Mouse (Mus musculus): ENCODE data around the gene Adgrf5.

The Adgrf5 gene

DNA sequence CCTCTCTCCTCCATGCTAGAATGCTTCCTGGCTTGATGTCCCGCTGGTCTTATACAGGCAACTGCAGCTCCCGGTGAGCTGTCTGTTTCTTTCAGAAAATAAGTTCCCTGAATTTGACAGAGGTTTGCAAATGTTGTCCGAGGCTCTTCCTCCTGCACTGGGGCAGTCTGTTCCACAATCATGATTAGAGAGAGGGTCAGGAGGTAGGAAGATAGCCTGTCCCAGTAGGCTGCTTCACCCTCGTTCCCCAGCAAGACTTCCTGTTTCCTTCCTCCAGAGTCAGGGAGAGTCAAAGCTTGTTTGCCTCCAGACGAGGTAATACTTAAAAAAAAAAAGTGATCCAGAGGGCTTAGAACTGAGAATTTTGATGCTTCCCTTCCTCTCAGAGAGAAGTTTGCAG lies 16.3 kb downstream of the Adgrf5 start:
- no peak for DNase-seq (ENCODE audit: low read depth, low spot score)

DNA sequence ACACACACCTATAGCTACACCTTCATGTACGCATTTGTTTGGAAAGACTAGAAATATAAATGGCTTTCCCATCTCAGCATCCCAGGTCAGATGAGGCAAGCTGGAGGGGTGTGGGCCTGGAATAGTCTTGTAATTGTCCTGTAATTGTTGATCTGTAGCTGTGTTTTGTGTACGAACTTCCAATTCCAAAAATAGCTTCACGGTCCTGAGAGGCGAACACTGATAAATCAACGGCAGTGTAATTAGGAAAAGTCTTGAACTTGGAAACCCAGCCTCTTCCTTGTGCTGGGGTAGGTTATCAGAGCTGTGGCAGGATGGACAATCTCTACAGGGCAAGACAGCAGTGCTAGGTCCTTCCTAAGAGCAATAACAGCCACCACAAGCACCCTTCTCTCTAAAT lies 18.5 kb downstream of the Adgrf5 start:
- no peak for DNase-seq (ENCODE audit: low read depth, low spot score)

DNA sequence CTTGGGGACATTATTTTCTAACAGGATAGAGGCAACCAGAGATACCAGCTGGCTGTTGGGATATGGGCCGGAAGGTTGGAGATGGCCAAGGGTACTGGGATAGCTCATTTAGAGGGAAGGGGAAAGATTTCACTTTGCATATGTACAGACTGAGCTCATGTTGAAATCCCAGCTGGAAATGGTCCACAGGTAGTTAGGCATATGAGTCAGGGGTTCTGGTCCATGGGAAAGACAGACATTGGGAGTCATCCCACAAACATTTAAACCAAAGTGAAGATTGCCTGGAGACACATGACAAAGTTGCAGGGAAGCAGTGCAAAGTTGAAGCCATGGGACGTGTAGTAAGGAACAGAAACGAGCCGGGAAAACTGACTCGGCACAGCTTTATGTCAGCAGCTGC lies 26.1 kb downstream of the Adgrf5 start:
- DNase-seq (ENCODE audit: low read depth, low spot score) = no peak

DNA sequence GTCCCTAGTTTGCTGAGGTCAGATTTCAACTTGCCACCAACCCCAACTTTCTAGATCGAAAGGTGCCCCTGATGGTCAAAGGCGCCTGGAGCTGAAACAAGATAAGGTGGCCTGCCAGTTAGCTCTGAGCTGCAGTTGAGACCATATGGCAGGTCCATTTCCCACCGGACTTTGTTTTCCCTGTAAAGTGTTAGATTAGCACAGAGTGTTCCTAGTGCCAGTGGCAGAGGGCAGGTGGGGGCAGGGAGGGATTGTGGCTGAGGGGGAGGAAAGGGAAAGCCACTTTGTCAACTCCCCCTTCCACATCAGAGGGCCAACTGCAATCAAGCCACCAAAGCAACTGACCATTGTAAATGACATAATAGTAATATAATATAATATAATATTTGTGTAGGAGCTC lies 26.9 kb downstream of the Adgrf5 start:
- DNase-seq (ENCODE audit: low read depth, low spot score) = no peak

DNA sequence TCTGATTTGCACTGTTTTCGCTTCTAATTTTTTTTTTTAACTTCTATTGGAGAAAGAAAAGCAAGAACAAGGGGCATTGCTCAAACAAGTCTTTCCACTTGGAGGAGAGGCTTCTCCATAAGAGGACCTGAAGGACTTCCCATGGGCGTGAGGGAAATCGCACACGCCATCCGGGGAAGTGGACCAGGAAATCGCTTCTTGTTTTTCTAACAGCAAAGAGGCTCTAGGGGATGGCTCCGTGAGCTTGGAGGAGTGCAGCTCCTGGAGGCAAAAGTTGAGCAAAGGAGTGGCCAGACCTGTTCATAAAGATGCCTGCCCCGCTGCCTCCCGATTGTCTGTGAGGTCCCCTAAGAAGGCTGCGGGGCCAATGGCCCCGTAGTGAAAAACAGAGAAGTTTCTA lies 29.0 kb downstream of the Adgrf5 start:
- no peak for DNase-seq (ENCODE audit: low read depth, low spot score)

DNA sequence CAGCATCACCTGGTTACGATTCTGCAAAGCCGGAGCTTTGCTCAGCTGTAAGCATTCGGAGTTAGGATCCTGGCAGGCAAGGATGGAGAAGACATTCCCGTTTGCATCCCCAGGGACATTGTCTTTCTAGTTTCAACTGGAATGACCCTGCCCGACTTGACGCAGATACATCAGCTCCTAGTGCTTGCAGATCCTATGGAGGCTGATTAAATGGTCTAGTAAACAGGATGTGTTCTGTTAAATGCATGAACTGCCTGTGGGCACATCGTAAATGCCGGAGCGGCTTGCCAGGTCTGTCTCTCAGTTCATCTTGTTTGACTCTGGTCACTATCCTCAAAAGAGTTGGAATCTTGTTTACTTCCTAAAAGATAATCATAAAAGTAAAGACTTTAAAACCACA lies 31.9 kb downstream of the Adgrf5 start:
- no peak for DNase-seq (ENCODE audit: low read depth, low spot score)

DNA sequence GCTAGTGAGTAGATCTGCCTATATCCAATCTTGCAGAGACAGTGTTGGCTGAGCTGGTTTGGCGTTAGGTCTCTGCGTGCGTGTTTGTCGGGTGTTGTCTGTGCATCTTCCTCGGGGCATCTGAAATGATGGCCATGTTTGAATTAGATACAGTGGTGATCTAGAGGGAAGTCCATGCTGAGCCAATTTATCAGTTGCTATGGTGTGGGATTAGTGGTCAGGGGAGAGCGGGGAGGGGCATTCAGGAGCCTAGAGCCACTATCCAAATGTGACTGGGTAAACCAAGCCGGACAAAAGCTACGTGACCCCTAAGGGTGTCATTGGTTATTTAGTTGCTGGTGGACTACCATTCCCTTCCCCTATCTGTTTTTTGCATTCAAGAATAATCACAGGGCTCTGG lies 33.4 kb downstream of the Adgrf5 start:
- no peak for DNase-seq (ENCODE audit: low read depth, low spot score)

DNA sequence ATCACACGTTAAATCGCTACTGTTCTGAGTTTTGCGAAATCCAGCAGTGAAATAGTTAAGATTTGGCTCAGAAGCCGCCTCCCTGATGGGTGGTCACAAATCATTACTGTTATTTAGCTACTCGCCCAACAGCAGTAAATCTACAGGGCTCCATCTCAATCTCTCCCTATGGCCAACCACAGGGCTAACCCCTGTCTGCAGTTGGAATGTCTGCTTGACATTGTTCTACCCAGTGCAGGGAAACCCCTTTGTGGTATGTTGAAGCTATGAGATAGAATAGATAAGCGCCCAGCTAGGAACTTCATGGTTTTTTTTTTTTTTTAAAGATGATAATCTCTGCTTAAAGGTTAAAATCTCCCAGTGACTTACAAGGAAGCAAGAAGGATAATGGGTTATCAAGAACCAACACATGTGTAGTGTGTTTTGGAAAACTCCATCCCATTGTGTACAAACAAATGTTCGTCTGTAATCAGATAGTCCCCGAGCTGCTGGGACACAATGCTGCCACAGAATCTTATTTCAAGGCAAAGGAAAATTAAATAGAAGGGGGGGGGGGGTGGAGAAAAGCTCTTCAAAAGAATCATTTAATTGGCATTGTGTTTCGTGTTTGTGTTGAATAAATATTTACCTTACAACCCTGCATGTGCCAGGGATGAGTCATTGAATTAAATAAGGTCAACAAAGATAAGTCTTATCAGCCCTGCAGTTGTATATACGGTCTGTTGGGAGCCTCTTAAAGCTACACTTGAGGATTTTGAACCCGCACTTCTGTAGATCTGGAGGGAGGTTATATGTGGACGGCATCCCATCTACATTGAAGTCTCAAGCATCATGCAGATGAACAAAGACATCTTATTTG lies 35.4 kb downstream of the Adgrf5 start:
- no peak for DNase-seq (ENCODE audit: low read depth, low spot score)

DNA sequence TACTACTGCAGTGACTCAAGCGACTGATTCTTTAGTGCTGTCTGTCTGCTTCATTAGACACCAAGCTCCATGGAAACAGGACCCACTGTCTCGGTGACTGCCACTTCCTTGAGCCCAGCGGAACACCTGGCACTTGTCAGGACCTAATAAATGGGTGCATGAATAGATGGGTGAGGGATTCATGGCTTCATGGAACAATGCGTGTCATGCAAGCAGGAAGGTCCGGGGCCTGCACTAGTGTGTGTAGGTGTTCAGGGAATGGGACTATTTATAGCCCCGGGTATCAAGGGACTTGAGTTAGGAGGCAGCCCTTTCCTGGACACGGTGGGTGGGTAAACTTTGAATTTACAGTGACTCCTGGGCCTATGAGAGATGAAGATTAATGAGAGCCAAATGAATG lies 38.4 kb downstream of the Adgrf5 start:
- no peak for DNase-seq (ENCODE audit: low read depth, low spot score)

DNA sequence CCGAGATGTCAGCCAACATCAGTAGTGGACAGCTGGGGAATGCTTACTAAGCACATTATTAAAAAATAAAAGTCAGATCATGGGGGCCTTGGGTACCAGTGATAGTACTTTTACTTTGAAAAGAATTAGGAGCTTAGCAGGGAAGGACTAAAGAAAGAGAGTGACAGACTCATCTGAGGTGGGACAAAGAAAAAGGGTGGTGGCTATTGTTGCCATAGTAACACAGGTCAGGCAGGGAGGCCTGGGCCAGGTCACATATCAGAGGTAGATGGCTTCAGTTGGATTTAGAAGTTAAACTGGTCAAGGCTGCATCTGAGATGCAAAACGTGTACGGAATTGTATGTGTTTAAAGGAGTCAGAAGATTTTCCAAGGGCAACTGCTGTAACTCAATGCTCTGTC lies 38.9 kb downstream of the Adgrf5 start:
- no peak for DNase-seq (ENCODE audit: low read depth, low spot score)

DNA sequence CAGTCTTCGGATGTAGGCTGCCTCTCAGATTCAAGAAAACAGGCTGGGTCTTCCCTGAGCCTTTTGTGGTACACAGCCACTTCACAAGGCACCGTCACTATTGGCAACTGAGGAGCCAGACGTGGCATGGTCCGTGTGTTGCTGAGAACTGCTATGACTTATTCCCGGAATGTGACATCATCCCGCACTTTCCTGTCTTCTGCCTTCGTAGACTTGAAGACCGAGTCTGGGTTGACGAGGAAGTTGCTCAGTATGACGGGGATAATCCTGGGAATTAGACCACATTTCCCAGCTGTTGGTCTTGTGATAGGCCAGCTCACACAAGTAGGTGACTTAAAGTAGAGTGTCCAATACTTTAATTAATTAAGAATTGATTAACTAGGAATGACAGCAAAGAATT lies 40.2 kb downstream of the Adgrf5 start:
- DNase-seq (ENCODE audit: low read depth, low spot score) = no peak

DNA sequence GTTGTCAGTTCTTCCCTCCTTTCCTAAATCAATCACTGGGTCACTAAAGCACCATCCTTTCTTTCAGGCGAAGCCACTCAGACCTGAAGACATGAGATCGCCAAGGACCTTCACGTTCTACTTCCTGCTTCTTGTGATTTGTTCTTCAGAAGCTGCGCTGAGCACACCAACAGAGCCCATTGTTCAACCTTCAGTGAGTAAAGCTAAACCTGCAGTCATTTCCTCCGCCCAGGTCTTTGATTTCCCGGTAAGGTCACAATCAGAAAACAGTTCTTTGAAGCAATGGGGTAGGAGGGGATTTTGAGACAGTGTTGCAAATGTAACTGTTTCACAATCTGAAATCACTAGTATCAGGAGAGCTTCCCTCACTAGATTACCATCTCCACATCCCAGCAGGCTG lies 43.6 kb downstream of the Adgrf5 start:
- DNase-seq (ENCODE audit: low read depth, low spot score) = no peak

DNA sequence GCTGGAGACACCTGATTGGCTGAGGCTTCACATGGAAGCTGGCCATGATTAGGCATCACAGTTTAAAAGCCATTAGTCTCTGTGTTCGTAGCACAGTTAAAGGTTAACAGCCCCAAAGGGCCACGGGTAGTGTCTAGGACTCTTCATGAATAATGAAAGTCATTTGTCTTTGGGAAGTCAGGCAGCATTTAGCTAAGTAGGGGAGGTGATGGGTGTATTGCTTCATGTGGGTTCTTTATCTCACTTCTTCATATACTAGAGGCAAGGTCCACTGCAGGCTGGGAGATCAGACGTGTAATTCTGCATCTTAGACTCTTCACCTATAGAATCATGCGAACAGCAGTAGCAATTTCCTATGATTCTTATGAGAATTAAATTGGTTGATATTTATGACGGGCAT lies 44.2 kb downstream of the Adgrf5 start:
- no peak for DNase-seq (ENCODE audit: low read depth, low spot score)

DNA sequence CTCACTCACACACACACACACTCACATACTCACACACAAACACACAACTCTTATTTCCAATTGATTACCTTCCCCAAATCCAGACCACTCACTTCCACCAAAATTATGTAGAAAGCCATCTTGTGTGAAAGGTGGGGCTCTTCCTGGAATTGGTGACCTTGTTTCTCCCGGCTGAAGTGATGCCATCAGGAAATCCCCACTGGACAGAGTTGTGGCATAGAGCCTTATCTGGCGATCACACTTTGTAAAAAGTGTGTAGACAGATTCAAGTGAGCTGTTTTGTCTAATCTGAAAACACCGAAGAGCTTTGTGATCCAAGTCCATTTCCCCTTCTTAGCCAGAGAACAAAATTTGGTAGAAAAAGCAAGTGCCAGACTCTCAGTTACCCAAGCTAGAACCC lies 46.1 kb downstream of the Adgrf5 start:
- DNase-seq (ENCODE audit: low read depth, low spot score) = no peak

DNA sequence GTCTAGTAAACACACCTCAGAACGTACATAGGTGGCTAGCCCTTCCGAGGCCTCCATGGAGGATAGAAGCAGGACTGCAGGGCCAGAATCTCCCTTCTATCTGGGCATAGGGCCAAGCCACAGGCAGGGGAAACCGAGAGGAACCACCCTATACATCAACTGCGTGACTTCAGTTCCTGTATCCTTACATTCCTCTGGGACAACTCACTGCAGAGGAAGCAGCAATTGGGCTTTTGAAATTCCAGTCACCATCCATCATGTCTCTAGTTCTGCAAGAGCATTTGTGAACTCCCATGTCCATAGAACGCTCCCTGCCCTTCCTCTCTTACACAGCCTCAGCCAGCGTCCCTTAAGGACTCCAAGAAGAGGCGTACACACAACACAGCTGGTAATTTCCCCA lies 47.3 kb downstream of the Adgrf5 start:
- DNase-seq (ENCODE audit: low read depth, low spot score) = no peak

DNA sequence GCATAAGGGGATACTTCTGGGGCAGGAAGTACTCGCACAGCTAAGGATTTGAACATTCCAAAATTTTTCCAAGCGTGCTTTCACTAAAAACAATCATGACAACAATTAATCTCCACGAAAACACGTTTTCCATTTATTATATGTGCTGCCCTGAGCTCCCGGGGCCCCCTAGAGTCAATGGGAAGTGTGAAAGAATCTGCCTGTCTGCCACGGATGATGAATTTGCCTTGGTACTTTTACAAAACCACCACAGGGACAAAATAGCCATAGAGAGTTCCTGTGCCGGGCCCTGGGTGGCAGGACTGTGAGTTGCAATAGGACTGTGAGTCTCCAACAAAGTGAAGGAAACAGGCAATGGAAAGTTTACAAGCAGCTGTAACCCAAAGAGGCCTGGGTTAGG lies 52.9 kb downstream of the Adgrf5 start:
- no peak for DNase-seq (ENCODE audit: low read depth, low spot score)

DNA sequence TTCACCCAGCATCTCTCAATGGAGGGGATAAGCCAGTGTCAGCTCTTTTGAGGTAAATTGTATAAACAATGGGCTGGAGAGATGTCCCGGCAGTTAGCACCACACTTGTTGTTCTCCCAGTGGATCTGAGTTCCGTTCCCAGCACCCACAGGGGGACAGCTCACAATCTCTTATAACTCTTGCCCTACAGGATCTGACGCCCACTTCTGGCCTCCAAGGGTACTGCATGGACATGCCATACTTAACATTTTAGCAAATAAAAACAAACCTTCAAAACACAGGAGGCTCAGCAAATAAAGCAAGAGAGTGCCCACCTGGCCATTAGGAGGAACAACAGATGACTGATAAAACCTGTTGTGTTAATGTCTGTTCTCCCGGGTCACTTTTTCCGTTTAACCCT lies 59.0 kb downstream of the Adgrf5 start:
- DNase-seq (ENCODE audit: low read depth, low spot score) = no peak

DNA sequence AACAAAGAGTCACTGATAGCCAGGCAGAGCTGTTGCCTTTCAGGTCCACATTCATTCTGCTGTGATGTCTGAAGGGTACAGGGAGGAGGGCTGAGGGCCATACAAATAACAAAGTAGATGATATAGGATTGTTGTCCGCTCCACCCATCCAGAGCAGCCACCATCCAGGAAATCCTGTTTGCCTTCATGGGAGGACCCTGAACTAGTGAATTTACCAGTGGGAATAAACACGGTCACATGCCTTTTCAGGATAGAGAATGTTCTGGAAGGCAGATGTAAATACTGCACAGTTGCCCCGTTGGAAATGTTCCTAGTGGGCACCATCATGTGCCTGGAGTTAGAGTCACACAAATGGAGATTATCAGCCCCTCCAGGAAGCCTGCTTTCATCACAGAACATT lies 60.1 kb downstream of the Adgrf5 start:
- no peak for DNase-seq (ENCODE audit: low read depth, low spot score)

DNA sequence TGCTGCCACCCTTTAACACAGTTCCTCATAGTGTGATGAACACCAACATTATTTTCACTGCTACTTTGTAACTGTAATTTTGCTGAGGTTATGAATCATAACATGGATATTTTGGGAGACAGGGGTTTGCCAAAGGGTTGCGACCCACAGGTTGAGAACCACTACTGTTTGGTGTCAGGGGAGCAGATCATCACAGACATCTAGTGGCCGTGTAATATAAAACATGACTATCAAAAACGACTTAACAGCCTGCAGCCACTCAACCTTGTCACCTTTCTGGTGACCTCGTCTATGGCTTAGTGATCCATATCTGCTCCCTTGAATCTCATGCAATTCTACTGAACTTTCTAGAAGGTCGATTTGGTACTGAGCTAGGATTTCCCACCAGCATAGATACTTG lies 63.7 kb downstream of the Adgrf5 start:
- no peak for DNase-seq (ENCODE audit: low read depth, low spot score)

DNA sequence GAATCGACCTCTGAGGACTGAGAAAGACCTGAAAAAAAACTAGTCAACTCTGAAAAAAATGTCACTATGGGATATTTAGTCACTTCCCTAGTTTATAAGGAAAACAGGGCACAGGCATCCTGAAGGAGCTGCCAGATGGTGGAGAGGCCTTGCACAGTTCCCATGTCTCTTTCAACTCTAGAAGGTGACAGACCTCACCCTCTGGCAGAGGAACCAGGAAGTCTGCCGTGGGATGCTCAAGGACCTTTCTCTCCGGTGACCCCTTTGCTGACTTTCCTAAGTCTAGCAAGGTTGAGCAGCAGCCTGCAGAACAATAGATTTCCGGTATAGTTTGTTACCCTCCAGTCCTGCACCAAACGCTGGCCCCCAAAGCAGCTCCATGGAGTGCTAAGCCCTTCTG lies 71.4 kb downstream of the Adgrf5 start:
- no peak for DNase-seq (ENCODE audit: low read depth, low spot score)

DNA sequence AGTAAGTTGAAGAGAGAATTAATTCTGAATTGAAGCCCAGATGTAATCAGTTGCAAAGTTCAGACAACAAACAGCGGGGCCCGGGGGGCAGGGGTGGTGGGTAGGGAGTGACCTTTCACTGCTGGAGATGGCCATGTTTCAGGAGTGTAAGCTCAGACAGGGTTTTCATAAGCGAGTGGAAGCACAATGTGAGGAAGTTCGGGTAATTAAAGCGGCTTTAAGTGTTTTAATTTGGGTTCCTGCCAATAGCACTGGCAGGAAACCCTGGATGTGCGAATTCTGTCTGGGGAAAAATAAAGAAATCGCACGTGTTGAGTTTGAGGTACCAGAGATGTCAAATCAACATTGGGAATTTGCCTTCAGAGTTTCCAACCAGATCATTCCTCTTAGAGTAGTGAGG lies 74.2 kb downstream of the Adgrf5 start:
- DNase-seq (ENCODE audit: low read depth, low spot score) = peak; percentile 2

DNA sequence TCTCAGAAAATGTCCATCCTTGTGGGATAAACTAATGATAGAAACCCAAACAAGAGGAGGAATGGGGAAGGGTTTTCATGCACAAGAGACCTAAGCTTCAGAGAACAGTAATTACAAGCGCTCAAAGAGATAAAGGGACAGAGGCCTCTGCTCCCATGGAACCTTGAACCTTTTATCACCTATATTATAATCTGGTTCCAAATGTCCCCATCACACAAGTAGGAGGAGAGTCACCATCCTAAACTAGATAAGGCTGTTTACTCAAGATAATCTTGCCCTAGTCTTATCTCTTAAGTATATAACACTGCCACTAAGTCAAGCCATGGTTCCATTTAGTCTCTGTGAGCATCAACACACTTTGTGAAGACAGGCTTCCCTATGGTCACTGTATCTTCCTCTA lies 91.0 kb downstream of the Adgrf5 start:
- no peak for DNase-seq (ENCODE audit: low read depth, low spot score)

DNA sequence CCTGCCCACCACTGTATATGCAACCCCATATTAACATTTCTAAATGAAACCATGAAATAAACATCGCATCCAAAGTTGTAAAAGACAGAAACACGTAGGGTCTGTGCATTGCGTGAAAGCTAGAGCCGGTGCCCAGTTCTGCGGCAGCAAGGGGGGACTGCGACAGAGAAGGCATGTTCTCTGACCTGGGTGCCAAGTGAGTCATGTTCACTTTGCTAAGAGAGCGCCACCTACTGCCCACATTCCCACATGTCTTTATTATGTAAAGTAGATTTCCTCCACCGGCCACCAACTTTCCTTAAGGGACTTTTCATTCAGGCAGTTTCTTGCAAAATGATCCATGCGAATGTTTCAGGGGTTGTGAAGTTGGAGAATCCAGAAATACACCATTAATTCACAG lies 98.3 kb downstream of the Adgrf5 start:
- no peak for DNase-seq (ENCODE audit: low read depth, low spot score)

DNA sequence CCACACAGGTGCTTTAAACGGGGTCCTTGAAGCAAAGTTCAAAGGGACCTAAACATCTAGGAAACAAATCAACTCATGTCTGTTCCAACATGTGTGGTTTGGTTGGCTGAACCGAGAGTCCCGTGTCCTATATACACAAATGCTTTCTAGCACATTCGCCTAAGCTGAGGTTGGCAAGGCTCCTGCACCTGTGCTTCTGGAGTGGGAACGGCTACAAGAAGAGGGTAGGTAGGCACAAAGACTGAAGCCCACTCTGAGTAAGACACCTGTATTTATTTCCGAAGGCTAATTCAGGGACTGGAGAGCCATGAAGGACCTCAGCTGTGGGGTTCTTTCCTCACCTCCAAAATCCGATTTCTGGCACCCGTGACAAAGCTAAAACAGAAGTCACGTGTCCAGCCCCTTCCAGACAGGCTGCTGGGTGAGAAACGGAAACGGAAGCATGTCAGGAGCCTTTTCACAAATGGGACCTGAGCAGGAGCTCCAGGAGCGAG lies 99.5 kb downstream of the Adgrf5 start:
- DNase-seq (ENCODE audit: low read depth, low spot score) = no peak

All from brain, embryonic 18.5 days (tissue).